Mouse (Mus musculus) small intestine, adult 2 months (tissue): Measurements from ENCODE around the gene Pdxp.

Source experiments
- CTCF ChIP-seq: fragments of 200-500 bp; IDR thresholded peaks from 2 replicates; pipeline ENCODE4 v1.5.1; 2012; ENCODE audit warnings: low read depth, mild to moderate bottlenecking, control low read depth, inconsistent platforms, low read length, moderate library complexity, mixed read lengths; ENCODE audit not compliant: insufficient replicate concordance, insufficient read length; ENCODE audit errors: extremely low read depth
- POLR2A ChIP-seq: fragments of 200-500 bp; IDR thresholded peaks from 2 replicates; pipeline ENCODE4 v1.6.1; 2012; ENCODE audit warnings: low read depth, mild to moderate bottlenecking, control low read depth, inconsistent platforms, low read length, moderate library complexity

- TF ChIP-seq CTCF (peak; percentile 61; the same call in 1 of the 2 replicates), POLR2A (no peak)
Observed at GRCm38 (mm10) chr15:78962885-78963284, 49.2 kb downstream of the Pdxp start.
